Mouse (Mus musculus): ENCODE data around the gene Lhx2. TPM values are rescaled to one million over a fixed set of nuclear protein-coding genes. Genes with fewer than 3 reads are reported as not detected.

The Lhx2 gene
- polyA plus RNA-seq, 1 experiment from 2014 or later: 6.0 TPM

DNA sequence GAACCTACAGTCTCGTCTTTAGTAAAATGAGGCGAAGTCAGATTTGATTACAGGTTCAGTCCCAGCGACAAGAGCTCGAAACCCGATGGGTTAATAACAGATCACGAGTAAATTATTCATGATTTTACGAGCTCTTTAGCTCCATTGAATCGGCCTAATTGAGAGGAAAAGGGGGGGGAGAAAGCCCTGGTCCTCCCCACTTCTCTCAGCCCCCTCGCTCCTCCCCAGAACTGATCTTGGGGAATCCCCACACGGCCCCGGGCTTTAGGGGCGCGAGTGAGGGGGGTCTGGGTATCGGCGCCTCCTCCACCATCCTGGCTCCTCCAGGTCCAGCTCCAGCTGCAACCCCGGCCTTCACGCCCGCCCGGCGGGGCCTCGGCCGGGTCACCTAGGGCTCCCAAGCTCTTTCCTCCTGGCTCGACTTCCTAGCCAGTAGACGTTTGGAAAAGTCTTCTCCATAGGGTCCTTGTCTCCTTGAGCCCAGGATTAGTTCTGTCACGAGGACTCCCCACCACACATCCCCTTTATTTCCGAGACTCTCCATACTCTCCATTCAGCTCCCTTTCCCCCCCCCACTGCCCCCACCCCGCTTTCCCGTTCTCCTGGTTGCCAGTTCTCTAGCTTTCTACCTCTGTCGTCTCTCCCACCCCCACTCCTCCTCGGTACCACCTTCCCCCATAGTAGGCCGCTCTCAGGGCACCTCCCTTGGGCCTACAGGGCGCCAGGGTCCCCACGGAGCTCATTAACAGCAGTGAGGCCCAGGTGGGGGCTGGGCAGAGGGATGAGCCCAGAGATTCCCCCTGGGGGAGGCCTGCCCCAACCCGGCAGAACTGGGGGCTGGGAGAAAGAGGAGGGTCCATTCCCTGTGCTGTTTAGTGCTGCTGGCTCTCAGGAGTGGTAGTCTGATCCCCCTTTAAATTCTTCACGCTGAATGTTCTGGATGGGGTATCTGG lies 18.5 kb downstream of the Lhx2 start:
- Histone ChIP-seq H3K27me3 (ENCODE audit: insufficient read depth, poor library complexity, severe bottlenecking) (peaks cover 96% of the 10 kb centered on the region), H3K9me3 (no peaks in the 10 kb centered on the region), H3K27ac (no peak overlapping the region), H3K4me1 (peaks cover 25% of the 10 kb centered on the region), H3K4me3 (peak overlapping the region; percentile 58), H3K36me3 (no peaks in the 10 kb centered on the region)
- DNase-seq (ENCODE audit: low spot score): no peak
- 3% methylated on average over 35 of the region's 35 CpGs for whole genome bisulfite sequencing

DNA sequence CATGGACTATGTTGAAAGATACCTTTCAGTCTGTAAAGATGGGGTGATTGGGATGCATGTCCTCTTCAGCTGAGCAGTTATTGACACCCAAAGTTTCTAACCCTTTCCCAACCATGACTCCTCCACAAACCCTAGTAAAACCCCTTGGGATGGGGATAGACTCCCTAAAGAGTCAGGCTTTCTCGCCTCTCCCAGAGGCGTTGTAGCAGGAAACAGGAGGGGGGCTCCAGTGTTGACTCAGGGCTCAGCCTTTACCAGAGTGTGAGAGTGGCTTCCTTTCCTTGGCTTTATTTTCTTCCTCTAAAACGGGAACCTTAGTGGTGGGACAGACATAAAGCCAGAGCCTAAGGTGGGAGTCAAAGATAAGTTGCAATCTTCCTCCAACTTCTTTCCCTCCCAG lies 19.5 kb downstream of the Lhx2 start:
- Histone ChIP-seq H3K27ac (no peak overlapping the region), H3K4me3 (no peak overlapping the region), H3K27me3 (ENCODE audit: insufficient read depth, poor library complexity, severe bottlenecking) (peaks cover 96% of the 10 kb centered on the region), H3K4me1 (peaks cover 25% of the 10 kb centered on the region), H3K9me3 (no peaks in the 10 kb centered on the region), H3K36me3 (no peaks in the 10 kb centered on the region)
- no peak for DNase-seq (ENCODE audit: low spot score)
- 3% methylated on average over 3 of the region's 3 CpGs for WGBS

- Histone ChIP-seq H3K27ac (no peak overlapping the region), H3K4me3 (no peak overlapping the region), H3K4me1 (peaks cover 25% of the 10 kb centered on the region), H3K9me3 (no peaks in the 10 kb centered on the region), H3K27me3 (ENCODE audit: insufficient read depth, poor library complexity, severe bottlenecking) (peaks cover 96% of the 10 kb centered on the region), H3K36me3 (no peaks in the 10 kb centered on the region)
- no peak for DNase-seq (ENCODE audit: low spot score)
- WGBS: 3% methylated on average over 10 of the region's 10 CpGs
Observed at GRCm38 (mm10) chr2:38359186-38359585, 20.1 kb downstream of the Lhx2 start.

DNA sequence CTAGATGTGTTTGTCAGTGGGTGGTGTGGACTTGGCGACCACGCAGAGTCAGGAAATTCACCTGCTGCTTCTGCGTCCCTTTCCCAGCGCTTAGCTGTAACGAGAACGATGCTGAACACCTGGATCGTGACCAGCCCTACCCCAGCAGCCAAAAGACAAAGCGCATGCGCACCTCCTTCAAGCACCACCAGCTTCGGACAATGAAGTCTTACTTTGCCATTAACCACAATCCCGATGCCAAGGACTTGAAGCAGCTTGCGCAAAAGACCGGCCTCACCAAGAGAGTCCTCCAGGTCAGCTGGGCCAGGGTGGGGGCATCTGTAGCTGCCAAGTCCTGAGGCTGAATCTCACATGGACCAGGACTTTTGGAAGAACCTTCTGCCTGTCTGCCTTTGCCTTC lies 20.7 kb downstream of the Lhx2 start:
- H3K4me3 ChIP-seq: no peak overlapping the region
- 8% methylated on average over 13 of the region's 13 CpGs for WGBS
- H3K4me1 ChIP-seq: peaks cover 19% of the 10 kb centered on the region
- no peak for DNase-seq (ENCODE audit: low spot score)
- no peak overlapping the region for H3K27ac ChIP-seq
- H3K27me3 ChIP-seq (ENCODE audit: insufficient read depth, poor library complexity, severe bottlenecking): peaks cover 93% of the 10 kb centered on the region
- H3K9me3 ChIP-seq: no peaks in the 10 kb centered on the region
- H3K36me3 ChIP-seq: no peaks in the 10 kb centered on the region

DNA sequence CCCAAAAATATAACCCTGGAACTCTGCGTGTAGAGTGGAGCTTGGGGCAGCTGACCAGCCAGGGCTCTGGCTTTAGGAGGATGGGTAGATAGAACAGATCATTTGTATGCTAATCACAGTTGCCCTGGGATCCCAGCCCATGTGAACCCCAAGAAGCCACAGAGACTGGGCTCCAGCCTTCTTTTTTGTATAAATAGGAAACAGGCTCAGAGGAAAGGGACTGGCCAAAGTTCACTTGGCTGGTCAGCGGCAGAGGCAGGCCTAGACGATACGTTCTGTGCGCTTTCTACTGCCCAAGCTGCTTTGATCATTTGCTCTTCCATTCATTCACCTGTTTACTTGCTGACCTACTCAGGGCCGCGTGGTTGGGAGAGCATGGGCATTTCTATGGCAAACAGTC lies 27.1 kb downstream of the Lhx2 start:
- no peak overlapping the region for H3K4me3 ChIP-seq
- H3K36me3 ChIP-seq: no peaks in the 10 kb centered on the region
- peaks cover 3% of the 10 kb centered on the region; the same call in 1 of the 2 replicates for H3K4me1 ChIP-seq
- peaks cover 85% of the 10 kb centered on the region for H3K27me3 ChIP-seq (ENCODE audit: insufficient read depth, poor library complexity, severe bottlenecking)
- no peak overlapping the region for H3K27ac ChIP-seq
- H3K9me3 ChIP-seq: no peaks in the 10 kb centered on the region
- 64% methylated on average over 7 of the region's 7 CpGs for WGBS
- DNase-seq (ENCODE audit: low spot score): no peak

DNA sequence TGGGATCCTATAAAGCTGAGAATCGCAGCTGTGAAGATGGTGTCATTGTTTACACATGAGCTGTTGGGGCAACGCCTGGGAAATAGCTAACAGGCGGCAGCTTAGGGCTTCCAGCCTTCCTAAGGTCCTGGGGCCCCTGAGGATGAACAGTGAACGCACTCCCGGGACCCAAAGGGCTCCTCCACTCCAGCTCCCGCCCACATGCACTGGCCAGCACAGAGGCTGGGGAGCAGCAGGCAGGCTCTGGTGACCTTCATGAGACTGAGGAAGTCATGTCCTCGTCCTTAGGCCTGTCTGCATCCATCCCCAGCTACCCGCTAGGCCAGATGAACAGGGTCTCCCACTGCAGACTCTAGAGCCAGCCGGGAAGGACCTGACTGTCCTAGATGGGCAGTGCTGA lies 27.9 kb downstream of the Lhx2 start:
- DNase-seq (ENCODE audit: low spot score): no peak
- H3K4me1 ChIP-seq: peaks cover 3% of the 10 kb centered on the region; the same call in 1 of the 2 replicates
- H3K27ac ChIP-seq: no peak overlapping the region
- 9% methylated on average over 9 of the region's 9 CpGs for WGBS
- no peak overlapping the region for H3K4me3 ChIP-seq
- H3K9me3 ChIP-seq: no peaks in the 10 kb centered on the region
- H3K27me3 ChIP-seq (ENCODE audit: insufficient read depth, poor library complexity, severe bottlenecking): peaks cover 85% of the 10 kb centered on the region
- no peaks in the 10 kb centered on the region for H3K36me3 ChIP-seq

GRCm38 (mm10) chr2:38367852-38368251 lies 28.8 kb downstream of the Lhx2 start:
- Histone ChIP-seq H3K27me3 (ENCODE audit: insufficient read depth, poor library complexity, severe bottlenecking) (peaks cover 85% of the 10 kb centered on the region), H3K9me3 (no peaks in the 10 kb centered on the region), H3K36me3 (no peaks in the 10 kb centered on the region), H3K27ac (no peak overlapping the region), H3K4me1 (peaks cover 7% of the 10 kb centered on the region; the same call in 1 of the 2 replicates), H3K4me3 (no peak overlapping the region)
- no peak for DNase-seq (ENCODE audit: low spot score)
- WGBS: 66% methylated on average over 5 of the region's 5 CpGs

GRCm38 (mm10) chr2:38368746-38369330 lies 29.8 kb downstream of the Lhx2 start:
- Histone ChIP-seq H3K36me3 (no peaks in the 10 kb centered on the region), H3K4me3 (peak overlapping the region; percentile 46), H3K27ac (no peak overlapping the region), H3K27me3 (ENCODE audit: insufficient read depth, poor library complexity, severe bottlenecking) (peaks cover 85% of the 10 kb centered on the region), H3K4me1 (peaks cover 7% of the 10 kb centered on the region; the same call in 1 of the 2 replicates), H3K9me3 (no peaks in the 10 kb centered on the region)
- DNase-seq (ENCODE audit: low spot score): peak; percentile 89
- WGBS: 6% methylated on average over 31 of the region's 31 CpGs

- 3% methylated on average over 20 of the region's 20 CpGs for WGBS
- Histone ChIP-seq H3K4me3 (peak overlapping the region; percentile 47), H3K9me3 (no peaks in the 10 kb centered on the region), H3K27ac (0 out of 2 replicates have a peak overlapping the region, but pooled peaks have one; percentile 16), H3K4me1 (peaks cover 17% of the 10 kb centered on the region), H3K27me3 (ENCODE audit: insufficient read depth, poor library complexity, severe bottlenecking) (peaks cover 98% of the 10 kb centered on the region), H3K36me3 (no peaks in the 10 kb centered on the region)
- peak; percentile 85 for DNase-seq (ENCODE audit: low spot score)
Observed at GRCm38 (mm10) chr2:38375606-38376304, 36.7 kb downstream of the Lhx2 start.

- H3K4me1 ChIP-seq: peaks cover 14% of the 10 kb centered on the region
Observed at GRCm38 (mm10) chr2:38377254-38377653, 38.2 kb downstream of the Lhx2 start.

DNA sequence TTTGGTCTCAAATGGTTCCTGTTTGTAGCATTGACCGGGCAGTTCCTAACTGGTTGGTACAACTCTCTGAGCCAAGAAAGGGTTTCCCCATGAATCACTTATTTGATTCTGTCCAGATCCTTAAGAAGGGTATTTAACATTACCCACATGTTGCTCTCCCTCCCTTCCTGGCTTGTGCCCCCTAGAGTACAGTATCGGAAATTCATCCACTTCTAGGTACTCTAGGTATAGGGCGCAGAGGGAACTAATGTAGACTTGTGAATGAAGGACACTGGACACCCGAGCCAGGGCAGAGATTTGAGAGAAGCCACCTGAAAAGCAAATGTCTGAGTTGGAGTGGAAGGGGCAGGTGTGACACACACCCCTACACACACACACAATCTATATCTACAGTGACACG lies 39.3 kb downstream of the Lhx2 start:
- DNase-seq (ENCODE audit: low spot score): no peak
- peaks cover 73% of the 10 kb centered on the region for H3K27me3 ChIP-seq (ENCODE audit: insufficient read depth, poor library complexity, severe bottlenecking)
- 18% methylated on average over 5 of the region's 5 CpGs for WGBS

More at GRCm38 (mm10) chr2:38377254-38377653, 38.2 kb downstream of the Lhx2 start:
- Histone ChIP-seq H3K9me3 (no peaks in the 10 kb centered on the region), H3K27me3 (ENCODE audit: insufficient read depth, poor library complexity, severe bottlenecking) (peaks cover 84% of the 10 kb centered on the region), H3K27ac (no peak overlapping the region), H3K4me3 (no peak overlapping the region), H3K36me3 (no peaks in the 10 kb centered on the region)
- WGBS: 78% methylated on average over 7 of the region's 7 CpGs
- no peak for DNase-seq (ENCODE audit: low spot score)

DNA sequence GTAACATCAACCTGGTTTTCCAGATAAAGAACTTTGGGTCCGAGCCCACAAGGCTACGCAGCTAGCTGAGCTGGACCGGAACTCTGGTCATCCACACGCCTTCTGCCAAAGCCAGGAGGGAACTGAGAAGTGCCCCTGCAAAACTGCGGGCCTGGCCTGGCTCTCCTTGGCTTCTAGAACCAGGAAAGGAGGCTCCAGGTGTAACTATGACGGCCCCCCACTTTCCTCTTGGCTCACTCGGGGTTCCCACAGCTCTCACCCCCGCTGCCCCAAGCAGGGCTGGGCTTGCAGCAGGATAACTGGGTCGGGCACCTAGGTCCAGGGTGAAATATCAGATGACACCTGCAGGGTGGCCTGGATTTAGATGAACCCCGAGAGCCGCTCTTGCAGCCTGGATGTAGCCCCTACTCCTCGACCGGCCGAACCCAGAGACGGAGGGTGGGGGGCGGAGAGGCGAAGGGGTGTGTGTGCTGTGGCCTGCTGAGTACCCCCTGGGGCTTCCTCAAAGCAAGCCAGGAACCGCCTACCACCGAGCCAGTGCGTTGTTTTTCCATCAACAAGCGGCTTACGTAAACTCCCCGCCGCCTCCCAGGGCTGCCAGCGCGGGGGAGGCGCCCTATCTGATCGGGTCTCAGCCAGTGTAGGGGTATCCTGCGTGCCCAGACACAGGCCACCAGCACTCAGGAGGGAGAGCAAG lies 39.9 kb downstream of the Lhx2 start:
- Histone ChIP-seq H3K4me1 (peaks cover 13% of the 10 kb centered on the region), H3K4me3 (peak overlapping the region; percentile 46), H3K27ac (no peak overlapping the region; the same call in 1 of the 2 replicates), H3K36me3 (no peaks in the 10 kb centered on the region), H3K9me3 (no peaks in the 10 kb centered on the region), H3K27me3 (ENCODE audit: insufficient read depth, poor library complexity, severe bottlenecking) (peaks cover 67% of the 10 kb centered on the region)
- 2% methylated on average over 29 of the region's 29 CpGs for WGBS
- DNase-seq (ENCODE audit: low spot score): no peak

More for the DNA sequence above, 39.3 kb downstream of the Lhx2 start:
- H3K27ac ChIP-seq: no peak overlapping the region
- no peaks in the 10 kb centered on the region for H3K9me3 ChIP-seq
- H3K36me3 ChIP-seq: no peaks in the 10 kb centered on the region
- no peak overlapping the region for H3K4me3 ChIP-seq
- H3K4me1 ChIP-seq: peaks cover 13% of the 10 kb centered on the region
